Mouse (Mus musculus) heart, postnatal 0 days (tissue): ENCODE data around the gene Slc34a3. TPM values are rescaled to one million over a fixed set of nuclear protein-coding genes. Genes with fewer than 3 reads are reported as not detected.

ENCODE experiments used
- ATAC-seq: fragments of 200-750 bp; cut with Nextera tagmentation; 2 replicates; pipeline ENCODE4 v1.8.0; 2017; ENCODE audit warnings: low read depth, moderate number of reproducible peaks, moderate library complexity; ENCODE audit not compliant: insufficient read depth
- DNase-seq: peaks from one replicate; pipeline ENCODE4 v3.0.0-alpha.2; 2016; ENCODE audit warnings: low spot score
- H3K27ac ChIP-seq: fragments of 300-500 bp; sonication (generic); 2 replicates; pipeline ENCODE4 v1.5.1; 2014; ENCODE audit warnings: low read depth, mild to moderate bottlenecking
- H3K27me3 ChIP-seq: fragments of 300-500 bp; sonication (generic); 2 replicates; pipeline ENCODE4 v1.6.1; 2014; ENCODE audit warnings: low read length, mixed read lengths; ENCODE audit not compliant: control insufficient read depth, insufficient read depth
- H3K36me3 ChIP-seq: fragments of 300-500 bp; sonication (generic); replicated peaks from 2 replicates; pipeline ENCODE4 v1.6.1; 2014; ENCODE audit warnings: low read length, mixed read lengths; ENCODE audit not compliant: control insufficient read depth, insufficient read depth
- H3K4me1 ChIP-seq: fragments of 300-500 bp; sonication (generic); 2 replicates; pipeline ENCODE4 v1.6.1; 2014; ENCODE audit warnings: antibody characterized with exemption; ENCODE audit not compliant: control insufficient read depth, insufficient read depth
- H3K4me2 ChIP-seq: fragments of 300-500 bp; sonication (generic); 2 replicates; pipeline ENCODE4 v1.6.1; 2014; ENCODE audit warnings: low read depth, mild to moderate bottlenecking, low read length, moderate library complexity
- H3K4me3 ChIP-seq: fragments of 300-500 bp; sonication (generic); 2 replicates; pipeline ENCODE4 v1.5.1; 2014; ENCODE audit warnings: low read depth, low read length
- H3K9ac ChIP-seq: fragments of 300-500 bp; sonication (generic); replicated peaks from 2 replicates; pipeline ENCODE4 v1.6.1; 2014; ENCODE audit warnings: low read depth, low read length, mixed read lengths
- H3K9me3 ChIP-seq: fragments of 300-500 bp; sonication (generic); replicated peaks from 2 replicates; pipeline ENCODE4 v1.6.1; 2016; ENCODE audit warnings: low read length; ENCODE audit not compliant: control insufficient read depth
- CTCF ChIP-seq: IDR thresholded peaks from 2 replicates; pipeline ENCODE4 v1.5.1; 2016; ENCODE audit warnings: antibody characterized with exemption, control low read depth, low read depth
- EP300 ChIP-seq: IDR thresholded peaks from 2 replicates; pipeline ENCODE4 v1.6.1; 2016; ENCODE audit warnings: antibody characterized with exemption, low read depth
- whole genome bisulfite sequencing: fragments of 180-500 bp; shearing (Covaris S2); extraction: QIAGEN DNeasy Blood & Tissue Kit; methylation state at CpG from one replicate; pipeline ENCODE4 v1.1.7; 2014; 5-methylcytosine and 5-hydroxymethylcytosine counted together
- polyA plus RNA-seq: library from polyadenylated mRNA; unstranded; fragments of >200 nt; fragmentation: Nextera tagmentation; extraction: Ambion mirVana; gene quantifications from 2 replicates; pipeline ENCODE4 v1.2.1, GENCODE M21; 2015
- total RNA-seq: library from RNA; depleted of rRNA; stranded (reverse); fragments of >200 nt; gene quantifications from 2 replicates; pipeline ENCODE4 v1.2.3, GENCODE M21; 2014; ENCODE audit warnings: low replicate concordance; rRNA removed

Gene Slc34a3
- total RNA-seq (not detected in 2 replicates), polyA plus RNA-seq (not detected in 2 replicates)

DNA sequence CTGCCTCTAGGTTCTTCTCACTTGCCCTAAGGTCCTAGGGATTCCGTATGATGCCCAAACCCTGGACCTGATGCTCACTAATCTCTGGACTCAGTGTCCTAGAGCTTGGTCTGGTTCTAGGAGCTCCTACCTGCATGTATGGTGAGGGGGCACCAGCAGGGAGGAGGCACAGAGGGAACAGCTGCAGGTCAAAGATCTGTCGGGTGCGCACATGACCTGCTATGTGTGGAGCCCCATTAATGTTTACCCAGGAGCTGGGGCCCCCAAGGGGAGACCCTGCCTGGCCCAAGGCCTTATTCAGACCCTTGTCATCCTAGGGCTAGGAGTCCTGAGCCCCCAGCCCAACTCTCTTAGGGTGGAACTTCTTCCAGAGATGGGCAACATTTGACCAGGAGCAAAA, at the start of gene Slc34a3:
Slc34a3 (minus strand) TSS at position 315 of the 400 bp plus-strand sequence.
- WGBS: 64% methylated on average over 3 of the region's 3 CpGs
- no peak for ATAC-seq

DNA sequence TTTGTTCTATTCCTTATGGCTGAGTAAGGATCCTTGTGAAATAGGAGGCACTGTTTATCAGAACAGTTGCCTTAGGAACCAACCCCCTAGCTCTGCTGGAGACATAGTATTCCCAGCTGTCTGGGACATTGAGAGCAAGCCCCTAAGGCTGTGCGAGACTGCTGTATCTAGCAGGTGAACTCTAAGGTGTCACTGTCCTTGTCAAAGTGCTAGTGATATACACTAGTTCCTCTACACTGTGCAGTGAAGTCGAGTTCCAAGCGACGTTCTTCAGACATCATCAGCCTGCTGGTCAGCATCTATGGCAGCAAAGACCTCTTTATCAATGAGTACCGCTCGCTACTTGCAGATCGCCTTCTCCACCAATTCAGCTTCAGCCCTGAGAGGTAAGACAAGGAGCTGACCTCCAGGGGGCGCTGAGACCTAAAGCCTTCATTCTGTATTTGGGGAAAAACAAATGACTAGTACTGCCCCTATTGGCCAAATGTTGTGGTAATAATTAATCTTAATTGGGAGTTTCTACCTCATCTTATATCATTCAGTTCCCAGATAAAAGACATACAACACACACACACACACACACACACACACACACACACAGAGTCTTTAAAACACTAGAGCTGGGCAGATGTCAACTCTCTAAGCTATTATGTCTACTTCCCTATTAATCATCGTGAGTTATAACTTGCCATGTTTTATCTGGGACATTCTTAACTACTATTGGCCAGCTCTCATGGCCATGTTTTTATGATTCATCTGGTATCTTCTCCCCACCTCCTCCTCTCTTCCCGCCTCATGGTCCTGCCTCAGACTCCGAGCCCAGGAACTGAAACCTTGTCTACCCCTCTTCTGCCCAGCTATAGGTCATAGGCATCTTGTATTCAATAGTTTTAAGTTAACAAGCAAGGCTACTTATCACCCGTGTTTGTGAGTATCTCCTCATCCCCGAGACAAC, 45.0 kb upstream of the Slc34a3 start:
- DNase-seq (peak; percentile 74), ATAC-seq (0 out of 2 replicates have a peak, but pooled peaks have one; percentile 33)
- no peak overlapping the region for H3K9ac ChIP-seq
- H3K36me3 ChIP-seq: peaks cover 93% of the 10 kb centered on the region
- TF ChIP-seq EP300: no peak
- peak; percentile 83 for TF ChIP-seq CTCF
- no peaks in the 10 kb centered on the region for H3K4me1 ChIP-seq
- no peak overlapping the region for H3K27ac ChIP-seq
- H3K9me3 ChIP-seq: no peaks in the 10 kb centered on the region
- H3K4me2 ChIP-seq: no peak overlapping the region
- WGBS: 55% methylated on average over 13 of the region's 13 CpGs
- no peak overlapping the region for H3K4me3 ChIP-seq
- no peaks in the 10 kb centered on the region for H3K27me3 ChIP-seq

More for the DNA sequence above, at the start of gene Slc34a3:
- no peak for DNase-seq
- no peak for TF ChIP-seq CTCF
- no peak for TF ChIP-seq EP300
- no peaks in the 10 kb centered on the region for H3K4me1 ChIP-seq
- H3K27me3 ChIP-seq: peaks cover 15% of the 10 kb centered on the region; the same call in 1 of the 2 replicates
- H3K27ac ChIP-seq: no peak within 1 kb of the TSS
- H3K4me2 ChIP-seq: no peak within 1 kb of the TSS
- H3K9ac ChIP-seq: no peak within 1 kb of the TSS
- H3K4me3 ChIP-seq: no peak within 1 kb of the TSS
- no peaks in the 10 kb centered on the region for H3K9me3 ChIP-seq
- H3K36me3 ChIP-seq: no peaks in the 10 kb centered on the region

DNA sequence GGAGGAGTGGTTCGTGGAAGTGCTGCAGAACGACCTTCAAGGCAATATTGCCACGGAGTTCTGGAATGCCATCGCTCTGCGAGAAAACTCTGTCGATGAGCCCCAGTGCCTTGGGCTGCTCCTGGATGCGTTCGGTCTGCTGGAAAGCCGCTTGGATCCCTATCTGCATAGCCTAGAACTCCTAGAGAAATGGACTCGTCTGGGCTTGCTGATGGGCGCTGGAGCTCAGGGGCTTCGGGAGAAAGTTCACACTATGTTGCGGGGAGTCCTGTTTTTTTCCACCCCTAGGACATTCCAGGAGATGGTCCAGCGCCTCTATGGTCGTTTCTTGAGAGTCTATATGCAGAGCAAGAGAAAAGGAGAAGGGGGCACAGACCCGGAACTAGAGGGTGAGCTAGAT, 38.8 kb upstream of the Slc34a3 start:
- Histone ChIP-seq H3K9ac (peak overlapping the region; percentile 67), H3K27ac (peak overlapping the region; percentile 87)

DNA sequence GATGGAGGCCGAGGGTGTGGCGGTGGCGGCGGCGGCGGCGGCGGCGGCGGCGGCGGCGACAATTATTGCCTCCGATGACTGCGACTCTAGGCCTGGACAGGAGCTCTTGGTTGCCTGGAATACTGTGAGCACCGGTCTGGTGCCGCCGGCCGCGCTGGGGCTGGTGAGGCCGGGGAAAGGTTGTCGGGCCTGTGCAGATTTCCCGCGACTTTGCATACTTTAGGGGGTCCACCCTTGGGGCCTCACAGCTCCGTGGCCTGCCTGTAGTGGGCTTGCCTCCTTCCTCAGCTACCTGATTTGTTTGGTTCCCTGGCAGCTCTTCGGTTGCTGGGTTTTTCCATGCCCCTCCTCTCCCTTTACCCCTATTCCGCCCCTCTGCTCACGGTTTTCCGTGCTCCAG, 38.4 kb upstream of the Slc34a3 start:
- Histone ChIP-seq H3K36me3 (peaks cover 56% of the 10 kb centered on the region), H3K4me1 (peaks cover 17% of the 10 kb centered on the region), H3K9ac (peak overlapping the region; percentile 67), H3K9me3 (no peaks in the 10 kb centered on the region), H3K27ac (peak overlapping the region; percentile 87), H3K4me2 (peak overlapping the region; percentile 85), H3K4me3 (peak overlapping the region; percentile 80), H3K27me3 (no peaks in the 10 kb centered on the region)
- no peak for TF ChIP-seq CTCF
- no peak for TF ChIP-seq EP300
- WGBS: 0% methylated on average over 28 of the region's 29 CpGs
- ATAC-seq: peak; percentile 9; the same call in 1 of the 2 replicates
- no peak for DNase-seq

More for the DNA sequence above, 38.8 kb upstream of the Slc34a3 start:
- H3K4me1 ChIP-seq: peaks cover 17% of the 10 kb centered on the region
- no peak for TF ChIP-seq CTCF
- TF ChIP-seq EP300: no peak
- H3K4me2 ChIP-seq: peak overlapping the region; percentile 85
- H3K36me3 ChIP-seq: peaks cover 61% of the 10 kb centered on the region
- H3K27me3 ChIP-seq: no peaks in the 10 kb centered on the region
- ATAC-seq (no peak), DNase-seq (no peak)
- no peaks in the 10 kb centered on the region for H3K9me3 ChIP-seq
- H3K4me3 ChIP-seq: peak overlapping the region; percentile 80
- 24% methylated on average over 16 of the region's 16 CpGs for WGBS

DNA sequence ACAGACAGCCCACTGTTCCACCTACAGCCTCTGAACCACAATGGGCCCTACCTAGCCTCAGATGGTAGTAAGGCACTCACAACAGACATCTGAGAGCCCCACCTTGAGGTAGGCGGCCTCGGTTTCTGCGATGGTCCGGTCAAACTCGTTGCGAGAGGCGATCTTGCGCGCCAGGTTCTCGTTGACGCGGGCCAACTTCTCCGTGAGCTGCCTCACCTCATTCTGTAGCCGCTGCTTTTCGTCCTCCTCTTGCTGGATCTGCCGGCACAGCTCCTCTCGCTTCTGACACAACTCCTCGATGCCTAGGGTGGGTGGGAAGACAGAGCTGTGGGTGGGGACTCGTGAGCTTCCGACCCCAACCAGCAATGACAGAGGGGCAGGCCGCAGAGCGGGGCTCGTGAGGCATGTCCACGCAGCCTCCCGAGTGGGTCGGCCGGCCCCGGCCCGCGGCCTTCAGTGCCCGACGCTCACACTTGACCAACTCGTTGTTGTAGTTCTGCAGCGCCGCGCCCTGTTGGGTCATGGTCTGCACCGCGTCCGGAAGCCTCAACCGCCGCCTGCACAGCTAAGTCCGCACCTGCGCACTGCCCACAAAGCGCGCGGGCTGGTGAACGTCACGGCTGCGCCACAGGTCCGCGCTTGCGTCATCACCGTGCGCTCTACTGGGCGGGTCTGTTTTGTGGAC, 37.8 kb upstream of the Slc34a3 start, which contains the start of the genes Ssna1 and Anapc2:
Ssna1 (minus strand) TSS at position 612 of the 685 bp plus-strand sequence.
Anapc2 (plus strand) TSS at position 652 of the 685 bp plus-strand sequence.
- no peaks in the 10 kb centered on the region for H3K9me3 ChIP-seq
- DNase-seq (peak; percentile 91), ATAC-seq (peak; percentile 98)
- no peaks in the 10 kb centered on the region for H3K27me3 ChIP-seq
- TF ChIP-seq CTCF (peak; percentile 40), EP300 (no peak)
- peak within 1 kb of the TSS; percentile 85 for H3K4me2 ChIP-seq
- peak within 1 kb of the TSS; percentile 87 for H3K27ac ChIP-seq
- H3K36me3 ChIP-seq: peaks cover 51% of the 10 kb centered on the region
- WGBS: under 1% methylated on average over 55 of the region's 55 CpGs
- H3K4me1 ChIP-seq: peaks cover 22% of the 10 kb centered on the region
- peak within 1 kb of the TSS; percentile 67 for H3K9ac ChIP-seq
- H3K4me3 ChIP-seq: peak within 1 kb of the TSS; percentile 80
